Mouse (Mus musculus): ENCODE results near the gene Ric8b. TPM values are rescaled to one million over a fixed set of nuclear protein-coding genes. Genes with fewer than 3 reads are reported as not detected.

Gene Ric8b
- polyA plus RNA-seq (2014; fragmentation: Nextera tagmentation; extraction: Ambion mirVana) = 44.7 and 48.5 TPM in 2 replicates

- no peaks in the 10 kb centered on the region for H3K9me3 ChIP-seq (ENCODE audit: control insufficient read depth, low read length)
- H3K36me3 ChIP-seq (ENCODE audit: control insufficient read depth, insufficient read depth, low read length) = no peaks in the 10 kb centered on the region
- under 1% methylated on average over 50 of the region's 51 CpGs for WGBS
- H3K9ac ChIP-seq (replicated peaks; ENCODE audit: low read length) = peak within 1 kb of the TSS; percentile 90
- peak within 1 kb of the TSS; percentile 94 for H3K27ac ChIP-seq (replicated peaks; ENCODE audit: low read depth, low read length)
- peak within 1 kb of the TSS; percentile 75 for H3K4me3 ChIP-seq (replicated peaks; ENCODE audit: low read depth, low read length)
- H3K27me3 ChIP-seq (ENCODE audit: control insufficient read depth, insufficient read depth, low read length) = no peaks in the 10 kb centered on the region
- ATAC-seq (ENCODE audit: low FRiP score, low TSS enrichment) = peak; percentile 98
- H3K4me1 ChIP-seq (ENCODE audit: control insufficient read depth, insufficient read depth, low read length) = peaks cover 14% of the 10 kb centered on the region
- peak within 1 kb of the TSS; percentile 76 for H3K4me2 ChIP-seq (ENCODE audit: low read length)
- DNase-seq = peak; percentile 97
Observed at GRCm38 (mm10) chr10:84916810-84917730, at the start of gene Ric8b. TSS of gene Ric8b (plus strand) at chr10:84917616.

DNA sequence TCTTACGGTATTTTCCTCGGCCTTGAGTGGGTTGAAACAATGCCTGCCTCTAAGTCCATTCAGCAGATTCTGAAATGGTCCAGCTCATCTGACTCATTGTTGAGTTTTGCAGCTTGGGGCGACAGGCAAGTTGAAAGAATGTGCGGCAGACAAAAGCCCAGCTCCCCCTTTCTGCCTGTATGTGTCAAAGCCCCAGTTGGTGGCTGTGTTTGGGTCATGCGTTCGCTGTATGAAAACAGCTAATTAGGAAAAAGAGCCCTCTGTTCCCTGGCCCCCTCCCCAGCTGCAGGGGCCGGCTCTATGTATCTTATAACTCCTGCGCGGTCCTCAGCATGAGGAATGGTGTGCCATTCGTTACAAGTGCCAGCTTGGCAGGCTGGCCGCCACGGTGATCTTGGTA lies 46.1 kb upstream of the Ric8b start:
- 0 out of 2 replicates have a peak overlapping the region, but pooled peaks have one; percentile 17 for H3K27ac ChIP-seq (replicated peaks; ENCODE audit: low read depth, low read length)
- peaks cover 7% of the 10 kb centered on the region; the same call in 1 of the 2 replicates for H3K4me1 ChIP-seq (ENCODE audit: control insufficient read depth, insufficient read depth, low read length)
- H3K9me3 ChIP-seq (ENCODE audit: control insufficient read depth, low read length) = no peaks in the 10 kb centered on the region
- H3K9ac ChIP-seq (replicated peaks; ENCODE audit: low read length) = no peak overlapping the region
- ATAC-seq (ENCODE audit: low FRiP score, low TSS enrichment) (peak; percentile 55; the same call in 1 of the 2 replicates), DNase-seq (peak; percentile 67)
- H3K4me3 ChIP-seq (replicated peaks; ENCODE audit: low read depth, low read length) = no peak overlapping the region
- WGBS = 16% methylated on average over 12 of the region's 12 CpGs
- H3K4me2 ChIP-seq (ENCODE audit: low read length) = peak overlapping the region; percentile 24; the same call in 1 of the 2 replicates
- peaks cover 5% of the 10 kb centered on the region; the same call in 1 of the 2 replicates for H3K36me3 ChIP-seq (ENCODE audit: control insufficient read depth, insufficient read depth, low read length)
- no peaks in the 10 kb centered on the region for H3K27me3 ChIP-seq (ENCODE audit: control insufficient read depth, insufficient read depth, low read length)

GRCm38 (mm10) chr10:84871921-84872320 lies 45.5 kb upstream of the Ric8b start:
- no peaks in the 10 kb centered on the region for H3K27me3 ChIP-seq (ENCODE audit: control insufficient read depth, insufficient read depth, low read length)
- no peak overlapping the region for H3K27ac ChIP-seq (replicated peaks; ENCODE audit: low read depth, low read length)
- no peak overlapping the region for H3K4me2 ChIP-seq (ENCODE audit: low read length)
- no peak overlapping the region for H3K4me3 ChIP-seq (replicated peaks; ENCODE audit: low read depth, low read length)
- no peak overlapping the region for H3K9ac ChIP-seq (replicated peaks; ENCODE audit: low read length)
- WGBS = 71% methylated on average over 4 of the region's 4 CpGs
- H3K9me3 ChIP-seq (ENCODE audit: control insufficient read depth, low read length) = no peaks in the 10 kb centered on the region
- ATAC-seq (ENCODE audit: low FRiP score, low TSS enrichment) = no peak
- peaks cover 7% of the 10 kb centered on the region; the same call in 1 of the 2 replicates for H3K4me1 ChIP-seq (ENCODE audit: control insufficient read depth, insufficient read depth, low read length)
- no peak for DNase-seq
- H3K36me3 ChIP-seq (ENCODE audit: control insufficient read depth, insufficient read depth, low read length) = peaks cover 5% of the 10 kb centered on the region; the same call in 1 of the 2 replicates

DNA sequence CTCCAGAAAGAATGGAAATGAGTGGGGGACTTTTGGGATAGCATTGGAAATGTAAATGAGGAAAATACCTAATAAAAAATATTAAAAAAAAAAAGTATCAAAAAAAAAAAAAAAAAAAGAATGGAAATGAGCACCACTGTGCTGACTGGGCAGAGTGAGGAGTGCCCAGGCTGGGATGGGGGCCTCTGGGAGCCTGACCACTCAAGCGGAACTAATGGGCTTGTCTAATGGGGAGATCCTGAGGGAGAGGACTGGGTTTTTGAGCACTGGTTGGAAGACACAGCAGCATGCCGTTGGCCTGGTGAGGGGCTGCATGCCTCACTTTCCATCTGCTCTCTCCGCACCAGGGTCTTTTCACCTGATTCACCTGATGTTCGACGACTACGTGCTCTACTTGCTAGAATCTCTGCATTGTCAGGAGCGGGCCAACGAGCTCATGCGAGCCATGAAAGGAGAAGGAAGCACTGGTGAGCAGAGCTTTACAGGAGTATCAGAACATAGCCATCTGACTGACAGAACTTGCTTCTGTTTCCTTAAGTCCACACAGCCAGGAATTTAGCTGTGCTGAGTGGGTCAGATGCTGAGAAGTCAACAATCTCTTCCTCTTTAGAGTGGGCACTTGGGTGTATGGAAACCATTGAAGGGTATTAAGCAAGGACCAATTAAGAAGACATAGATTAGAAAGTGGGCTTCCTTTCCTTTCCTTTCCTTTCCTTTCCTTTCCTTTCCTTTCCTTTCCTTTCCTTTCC lies 37.4 kb upstream of the Ric8b start:
- 38% methylated on average over 9 of the region's 9 CpGs for WGBS
- DNase-seq = peak; percentile 59
- Histone ChIP-seq H3K4me1 (ENCODE audit: control insufficient read depth, insufficient read depth, low read length) (0 out of 2 replicates have a peak, but pooled peaks cover 3% of the 10 kb centered on the region), H3K27ac (replicated peaks; ENCODE audit: low read depth, low read length) (no peak overlapping the region), H3K27me3 (ENCODE audit: control insufficient read depth, insufficient read depth, low read length) (no peaks in the 10 kb centered on the region), H3K4me3 (replicated peaks; ENCODE audit: low read depth, low read length) (no peak overlapping the region), H3K9me3 (ENCODE audit: control insufficient read depth, low read length) (no peaks in the 10 kb centered on the region), H3K9ac (replicated peaks; ENCODE audit: low read length) (no peak overlapping the region), H3K36me3 (ENCODE audit: control insufficient read depth, insufficient read depth, low read length) (no peaks in the 10 kb centered on the region), H3K4me2 (ENCODE audit: low read length) (no peak overlapping the region)
- no peak for ATAC-seq (ENCODE audit: low FRiP score, low TSS enrichment)

DNA sequence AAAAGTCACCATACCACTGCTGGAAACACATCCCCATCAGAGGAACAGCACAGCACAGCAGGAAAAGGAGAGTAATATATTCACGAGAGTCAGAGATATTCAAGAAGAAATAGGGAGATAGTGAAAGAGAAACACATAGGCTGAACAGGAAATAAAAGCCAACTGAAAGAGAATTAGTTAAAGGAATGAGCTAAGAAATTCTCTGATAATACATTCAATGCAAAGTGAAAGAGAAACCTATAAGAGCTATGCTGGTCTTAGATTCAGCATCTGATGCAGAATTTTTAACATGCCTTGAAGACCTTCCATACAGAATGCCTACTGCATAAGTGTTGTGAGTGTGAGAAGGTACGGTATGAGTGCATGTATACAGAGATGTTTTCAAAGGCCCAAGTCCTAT lies 34.9 kb upstream of the Ric8b start:
- H3K4me2 ChIP-seq (ENCODE audit: low read length) = no peak overlapping the region
- no peak overlapping the region for H3K9ac ChIP-seq (replicated peaks; ENCODE audit: low read length)
- H3K4me1 ChIP-seq (ENCODE audit: control insufficient read depth, insufficient read depth, low read length) = 0 out of 2 replicates have a peak, but pooled peaks cover 3% of the 10 kb centered on the region
- H3K27me3 ChIP-seq (ENCODE audit: control insufficient read depth, insufficient read depth, low read length) = no peaks in the 10 kb centered on the region
- no peaks in the 10 kb centered on the region for H3K9me3 ChIP-seq (ENCODE audit: control insufficient read depth, low read length)
- H3K4me3 ChIP-seq (replicated peaks; ENCODE audit: low read depth, low read length) = no peak overlapping the region
- H3K27ac ChIP-seq (replicated peaks; ENCODE audit: low read depth, low read length) = no peak overlapping the region
- DNase-seq (no peak), ATAC-seq (ENCODE audit: low FRiP score, low TSS enrichment) (no peak)
- WGBS = 95% methylated on average over 2 of the region's 2 CpGs
- H3K36me3 ChIP-seq (ENCODE audit: control insufficient read depth, insufficient read depth, low read length) = 0 out of 2 replicates have a peak, but pooled peaks cover 3% of the 10 kb centered on the region

- DNase-seq (no peak), ATAC-seq (ENCODE audit: low FRiP score, low TSS enrichment) (no peak)
- H3K27me3 ChIP-seq (ENCODE audit: control insufficient read depth, insufficient read depth, low read length) = no peaks in the 10 kb centered on the region
- H3K4me3 ChIP-seq (replicated peaks; ENCODE audit: low read depth, low read length) = no peak overlapping the region
- H3K27ac ChIP-seq (replicated peaks; ENCODE audit: low read depth, low read length) = no peak overlapping the region
- H3K9me3 ChIP-seq (ENCODE audit: control insufficient read depth, low read length) = no peaks in the 10 kb centered on the region
- WGBS = 88% methylated on average over 5 of the region's 5 CpGs
- H3K4me2 ChIP-seq (ENCODE audit: low read length) = no peak overlapping the region
- no peak overlapping the region for H3K9ac ChIP-seq (replicated peaks; ENCODE audit: low read length)
- H3K36me3 ChIP-seq (ENCODE audit: control insufficient read depth, insufficient read depth, low read length) = 0 out of 2 replicates have a peak, but pooled peaks cover 3% of the 10 kb centered on the region
- peaks cover 8% of the 10 kb centered on the region; the same call in 1 of the 2 replicates for H3K4me1 ChIP-seq (ENCODE audit: control insufficient read depth, insufficient read depth, low read length)
Observed at GRCm38 (mm10) chr10:84885341-84885884, 32.0 kb upstream of the Ric8b start.

DNA sequence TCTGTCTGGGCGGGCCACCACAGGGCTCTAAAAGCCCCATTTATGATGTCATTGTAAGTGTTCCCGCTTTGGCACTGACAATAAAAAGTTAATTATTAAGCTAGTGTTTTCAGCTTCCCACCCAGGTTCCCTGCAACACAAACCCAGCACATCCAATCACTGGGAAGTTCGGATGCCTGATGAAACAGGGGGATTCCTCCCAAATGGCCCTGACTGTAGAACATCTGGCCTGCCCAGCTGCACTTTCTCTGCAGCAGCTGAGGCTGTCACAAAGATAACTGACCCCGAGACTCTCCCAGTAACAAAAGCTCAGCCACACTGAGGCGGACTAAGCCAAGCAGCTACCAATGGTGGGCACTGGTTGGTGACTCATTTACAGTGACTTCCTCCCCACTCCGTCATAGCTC lies 31.2 kb upstream of the Ric8b start:
- Histone ChIP-seq H3K36me3 (ENCODE audit: control insufficient read depth, insufficient read depth, low read length) (0 out of 2 replicates have a peak, but pooled peaks cover 5% of the 10 kb centered on the region), H3K4me2 (ENCODE audit: low read length) (no peak overlapping the region), H3K27me3 (ENCODE audit: control insufficient read depth, insufficient read depth, low read length) (no peaks in the 10 kb centered on the region), H3K9ac (replicated peaks; ENCODE audit: low read length) (no peak overlapping the region), H3K4me3 (replicated peaks; ENCODE audit: low read depth, low read length) (no peak overlapping the region), H3K9me3 (ENCODE audit: control insufficient read depth, low read length) (no peaks in the 10 kb centered on the region), H3K27ac (replicated peaks; ENCODE audit: low read depth, low read length) (no peak overlapping the region), H3K4me1 (ENCODE audit: control insufficient read depth, insufficient read depth, low read length) (peaks cover 8% of the 10 kb centered on the region; the same call in 1 of the 2 replicates)
- DNase-seq (no peak), ATAC-seq (ENCODE audit: low FRiP score, low TSS enrichment) (no peak)
- 73% methylated on average over 6 of the region's 6 CpGs for WGBS

GRCm38 (mm10) chr10:84886785-84887184 lies 30.6 kb upstream of the Ric8b start:
- Histone ChIP-seq H3K4me3 (replicated peaks; ENCODE audit: low read depth, low read length) (no peak overlapping the region), H3K4me2 (ENCODE audit: low read length) (no peak overlapping the region), H3K27me3 (ENCODE audit: control insufficient read depth, insufficient read depth, low read length) (no peaks in the 10 kb centered on the region), H3K9ac (replicated peaks; ENCODE audit: low read length) (no peak overlapping the region), H3K4me1 (ENCODE audit: control insufficient read depth, insufficient read depth, low read length) (peaks cover 8% of the 10 kb centered on the region; the same call in 1 of the 2 replicates), H3K9me3 (ENCODE audit: control insufficient read depth, low read length) (no peaks in the 10 kb centered on the region), H3K36me3 (ENCODE audit: control insufficient read depth, insufficient read depth, low read length) (0 out of 2 replicates have a peak, but pooled peaks cover 5% of the 10 kb centered on the region), H3K27ac (replicated peaks; ENCODE audit: low read depth, low read length) (no peak overlapping the region)
- DNase-seq (no peak), ATAC-seq (ENCODE audit: low FRiP score, low TSS enrichment) (no peak)
- 93% methylated on average over 8 of the region's 8 CpGs for WGBS
